Mouse (Mus musculus): ENCODE measurements around the gene Gm49384.
A peak's percentile ranks its signal among the peaks of the same experiment; 100 is the strongest.

Gene Gm49384

DNA sequence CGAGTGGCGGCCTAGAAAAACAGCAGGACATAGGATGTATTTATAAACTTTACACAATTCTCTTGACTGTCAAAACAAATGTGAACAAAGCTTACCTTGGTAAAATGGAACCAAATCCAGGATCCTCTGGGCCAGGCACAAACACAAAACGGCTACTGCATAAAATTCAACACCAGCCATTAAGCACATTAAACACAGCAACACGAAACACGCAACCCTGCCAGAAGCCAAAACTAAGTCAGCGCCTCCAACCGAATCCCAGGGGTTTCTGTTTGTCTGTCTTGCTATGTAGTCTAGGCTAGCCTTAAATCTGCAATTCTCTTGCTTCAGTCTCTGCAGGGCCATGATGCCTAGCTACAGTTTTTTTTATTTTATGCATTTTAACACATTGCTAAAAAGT is 3.9 kb upstream of the Gm49384 start:
- no peak for DNase-seq (ENCODE audit: low read depth, low spot score)

DNA sequence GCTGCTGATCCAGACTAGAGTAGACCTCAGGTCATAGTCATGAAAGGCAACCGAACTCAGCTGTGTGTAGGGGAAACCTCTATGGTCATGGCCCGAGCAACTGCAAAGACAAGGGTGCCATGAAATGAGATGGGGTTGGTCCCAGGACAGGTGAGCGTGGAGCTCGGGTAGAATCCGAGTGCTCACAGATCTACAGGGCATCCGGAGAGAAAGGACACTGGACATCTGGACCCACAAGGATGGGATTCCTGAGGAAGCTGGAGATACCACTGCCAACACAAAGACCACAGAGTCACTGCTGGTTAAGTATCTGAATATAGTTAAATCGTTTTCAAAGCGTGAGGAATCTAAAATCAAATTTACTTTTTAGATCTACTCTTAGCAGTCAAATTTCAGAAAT is 3.3 kb upstream of the Gm49384 start:
- DNase-seq (ENCODE audit: low read depth, low spot score) = no peak

DNA sequence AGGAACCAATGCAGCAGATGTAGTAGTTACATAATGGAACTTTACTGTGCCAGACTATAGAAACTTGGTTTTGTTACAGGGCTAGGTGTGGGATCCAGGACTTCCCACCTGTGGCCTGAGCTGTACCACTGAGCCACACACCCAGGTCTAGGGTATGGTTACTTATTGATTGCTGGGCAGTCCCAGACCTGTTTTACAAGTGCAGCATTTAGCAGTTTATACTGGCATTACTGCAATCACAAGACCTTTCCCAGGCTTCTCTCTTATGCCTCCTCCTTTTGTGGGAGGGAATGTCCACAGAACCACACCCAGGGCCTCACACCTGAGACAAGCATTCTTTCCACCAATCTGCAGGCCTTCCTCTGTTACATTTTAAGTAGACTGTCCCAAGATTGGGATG is 5.1 kb downstream of the Gm49384 start:
- no peak for DNase-seq (ENCODE audit: low read depth, low spot score)

DNA sequence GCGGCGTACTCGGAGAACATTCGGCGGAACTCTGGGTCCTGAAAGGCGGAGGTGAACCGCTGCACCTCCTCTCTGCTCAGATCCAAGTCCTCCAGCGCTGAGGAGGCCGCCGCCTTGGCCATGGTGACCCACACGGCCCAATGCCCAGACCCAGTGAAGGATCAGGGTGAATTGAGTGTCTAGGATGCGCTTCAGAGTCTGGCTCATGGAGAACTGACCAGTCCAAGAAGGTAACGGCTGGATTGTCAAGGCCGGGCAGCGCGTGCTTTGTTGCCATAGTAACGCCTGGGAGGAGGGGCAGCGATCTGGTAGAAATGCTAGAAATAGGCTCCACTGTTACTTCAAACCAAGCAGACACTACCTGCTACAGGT is 5.9 kb downstream of the Gm49384 start, which contains the start of gene Dnaaf2:
Gene Dnaaf2, minus strand, starts transcription at position 266 of the 372 bp plus-strand sequence.
- DNase-seq (ENCODE audit: low read depth, low spot score) = no peak

DNA sequence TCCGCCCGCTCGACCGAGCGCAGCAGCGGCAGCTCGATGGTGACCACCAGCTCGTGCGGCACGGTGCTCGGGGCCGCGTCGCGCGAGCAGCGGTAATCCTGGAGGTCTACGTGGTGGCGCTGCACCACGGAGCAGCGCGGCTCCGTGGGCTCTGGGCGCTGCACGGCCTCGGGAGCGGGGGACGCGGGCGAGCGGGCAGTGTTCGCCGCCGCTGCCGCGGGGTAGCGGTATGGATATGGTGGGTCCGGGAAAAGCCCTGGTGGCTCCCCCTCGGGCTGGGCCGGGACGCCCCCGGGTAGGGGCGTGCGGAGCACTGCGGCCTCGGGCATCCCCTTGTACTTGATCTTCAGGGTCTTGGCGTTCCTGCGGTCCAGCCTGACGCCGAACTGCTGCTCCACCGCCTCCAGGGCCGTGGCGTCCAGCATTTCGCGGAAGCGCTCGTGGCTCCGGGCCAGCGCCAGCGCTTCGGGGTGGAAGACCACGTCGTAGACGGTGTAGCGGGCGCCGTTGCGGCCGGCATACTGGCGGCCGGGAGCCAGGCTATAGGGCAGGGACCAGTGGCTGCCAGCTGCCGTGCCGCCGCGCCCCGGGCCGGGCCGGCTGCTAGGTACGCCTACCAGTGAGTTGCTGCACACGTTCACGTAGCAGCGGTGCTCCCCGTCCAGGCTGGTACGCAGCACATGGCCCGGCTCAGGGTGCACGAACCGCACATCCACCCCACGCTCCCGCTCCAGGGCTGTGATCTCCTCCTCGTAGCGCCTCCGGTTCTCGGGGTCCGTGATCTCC is 6.5 kb downstream of the Gm49384 start:
- DNase-seq (ENCODE audit: low read depth, low spot score) = peak; percentile 18

DNA sequence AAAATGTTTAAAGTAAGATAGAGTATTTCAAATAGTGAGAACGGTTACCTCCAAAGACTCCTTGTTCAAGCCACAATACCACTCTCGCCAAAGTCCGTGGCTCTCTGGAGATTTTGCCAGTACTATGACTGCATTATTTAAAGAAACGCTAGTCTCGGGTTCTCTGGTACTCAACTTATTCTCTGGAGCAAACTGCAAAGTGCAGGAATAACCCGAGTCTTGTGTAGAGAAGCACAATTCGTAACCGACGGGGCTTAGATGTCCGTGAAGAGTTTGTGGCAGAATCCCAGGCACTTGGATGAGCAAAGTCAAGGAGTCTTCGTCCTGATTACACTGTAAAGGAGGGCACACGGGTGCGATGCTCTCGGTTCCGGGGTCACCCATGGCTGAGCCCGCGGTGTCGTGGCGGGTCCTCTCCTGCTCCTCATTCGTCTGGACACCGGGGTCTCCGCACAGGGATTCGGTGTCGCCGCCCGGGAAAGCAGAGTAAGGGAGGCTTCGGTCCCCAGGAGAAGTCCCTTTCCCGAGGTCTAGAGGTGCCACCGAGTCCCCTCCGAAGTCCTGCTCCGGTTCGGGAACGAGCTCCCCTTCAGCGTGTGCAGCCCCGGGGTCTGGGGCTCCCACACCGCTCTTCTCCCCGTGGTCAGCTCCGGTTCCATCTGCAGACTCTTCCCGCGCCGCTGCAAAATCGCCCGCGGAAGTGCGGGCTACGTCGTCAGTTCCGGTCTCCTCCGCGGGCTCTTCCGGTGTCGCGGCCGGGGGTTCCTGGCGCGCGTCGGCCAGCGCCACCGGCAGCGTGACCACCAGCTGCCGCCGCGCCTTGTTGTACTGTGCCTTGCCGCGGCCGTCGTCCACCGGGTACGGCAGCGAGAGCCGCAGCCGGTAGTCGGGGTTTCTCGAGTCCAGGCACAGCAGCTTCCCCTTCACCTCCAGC is 7.4 kb downstream of the Gm49384 start, which contains the start of gene Gm49383:
Gene Gm49383, minus strand, starts transcription at position 661 of the 934 bp plus-strand sequence.
- peak; percentile 54 for DNase-seq (ENCODE audit: low read depth, low spot score)

DNA sequence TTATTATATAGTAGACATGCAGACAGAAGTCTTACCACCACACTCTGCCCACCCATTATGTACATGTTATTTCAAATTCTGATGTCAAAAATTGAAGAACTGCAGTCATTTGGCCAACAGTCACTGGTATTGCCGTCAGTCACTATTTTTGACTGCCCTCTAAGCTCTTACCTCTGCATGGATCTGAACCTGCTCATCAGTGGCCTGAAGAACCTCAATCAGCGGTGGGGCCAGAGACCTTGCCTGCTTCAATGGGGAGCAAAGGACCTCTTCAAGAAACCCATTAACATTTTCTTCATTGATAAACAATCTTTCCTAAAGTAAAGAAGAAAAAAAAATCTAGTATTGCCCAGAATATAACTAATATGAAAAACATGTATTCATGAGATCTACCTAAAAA is 11.4 kb downstream of the Gm49384 start:
- DNase-seq (ENCODE audit: low read depth, low spot score) = no peak

DNA sequence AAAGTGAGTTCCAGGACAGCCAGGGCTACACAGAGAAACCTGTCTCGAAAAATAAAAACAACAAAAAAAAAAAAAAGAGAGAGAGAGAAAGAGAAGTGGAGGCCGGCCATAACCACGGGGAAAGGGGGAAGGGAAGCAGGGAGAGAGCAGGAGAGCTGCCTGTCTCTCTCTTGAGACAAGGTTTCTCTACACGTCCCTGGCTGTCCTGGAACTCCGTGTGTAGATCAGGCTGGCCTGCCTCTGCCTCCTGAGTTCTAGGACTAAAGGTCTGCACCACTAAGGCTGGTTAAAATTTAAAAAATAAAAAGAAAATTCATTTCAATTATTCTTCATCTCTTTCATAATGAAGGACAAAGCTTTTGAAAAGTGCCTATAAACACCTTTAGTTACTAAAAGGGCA is 12.7 kb downstream of the Gm49384 start:
- DNase-seq (ENCODE audit: low read depth, low spot score) = no peak

DNA sequence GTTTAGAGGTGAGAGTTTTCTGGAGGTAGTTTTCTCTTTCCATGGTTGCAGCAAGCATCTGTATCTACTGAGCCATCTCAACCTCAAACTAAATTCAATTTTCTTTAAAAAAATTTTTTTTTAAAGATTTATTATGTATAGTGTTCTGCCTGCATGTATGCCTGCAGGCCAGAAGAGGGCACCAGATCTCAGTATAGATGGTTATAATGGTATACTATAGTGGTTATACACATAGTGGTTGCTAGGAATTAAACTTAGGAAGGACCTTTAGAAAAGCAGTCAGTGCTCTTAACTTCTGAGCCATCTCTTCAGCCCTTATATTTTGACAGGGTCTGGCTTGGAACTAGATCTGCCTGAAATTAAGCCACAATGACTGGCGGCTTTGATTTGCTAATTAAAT is 13.5 kb downstream of the Gm49384 start:
- no peak for DNase-seq (ENCODE audit: low read depth, low spot score)

DNA sequence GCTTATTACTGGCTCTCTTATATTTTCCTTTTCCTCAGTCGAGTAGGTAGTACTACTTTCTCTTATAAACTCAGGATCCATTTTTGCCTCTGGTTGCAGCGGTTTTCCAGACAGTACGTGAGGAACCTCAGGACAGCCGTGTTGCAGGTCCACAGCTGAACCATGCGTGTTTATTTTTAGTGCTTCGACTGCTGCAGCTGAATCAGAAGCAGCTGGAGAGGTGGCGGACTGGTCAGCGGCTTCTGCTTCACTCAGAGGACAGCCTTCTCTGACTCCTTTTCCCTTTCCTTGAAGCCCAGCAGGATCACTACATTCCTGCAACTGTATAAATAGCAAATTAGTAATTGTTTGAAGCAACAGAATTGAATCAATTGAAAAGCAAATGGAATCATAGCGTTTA is 14.0 kb downstream of the Gm49384 start:
- no peak for DNase-seq (ENCODE audit: low read depth, low spot score)

DNA sequence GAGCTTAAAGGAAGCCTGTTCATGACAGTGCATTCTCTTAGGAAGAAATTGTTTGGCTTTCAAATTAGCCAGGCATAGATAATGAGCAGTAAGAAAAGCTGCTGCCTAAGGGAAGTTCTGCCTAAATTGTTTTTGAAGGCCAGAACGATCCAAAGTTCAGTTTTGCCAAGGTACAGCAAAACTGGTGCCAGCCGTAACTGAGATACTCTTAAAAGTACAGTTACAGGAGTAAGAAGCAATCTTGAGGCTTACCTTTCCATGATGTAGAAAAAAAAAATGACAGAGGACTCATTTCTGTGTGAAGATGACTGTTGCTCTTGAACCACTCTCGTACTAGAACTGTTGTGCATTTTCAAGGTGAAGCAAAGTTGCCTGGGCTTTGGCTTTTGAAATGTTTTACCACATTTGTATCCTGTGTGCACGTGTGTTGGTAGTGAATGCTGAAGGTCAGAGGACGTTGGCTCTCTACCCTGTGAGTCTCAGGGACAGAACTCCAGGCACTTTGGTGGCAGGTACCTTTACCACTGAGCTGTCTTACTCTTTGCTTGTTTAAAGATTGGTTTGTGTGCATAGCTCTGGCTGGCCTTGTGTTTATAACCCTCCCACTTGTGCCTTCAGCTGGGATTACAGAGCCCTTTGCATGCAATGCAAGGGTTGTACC is 17.1 kb downstream of the Gm49384 start:
- no peak for DNase-seq (ENCODE audit: low read depth, low spot score)

DNA sequence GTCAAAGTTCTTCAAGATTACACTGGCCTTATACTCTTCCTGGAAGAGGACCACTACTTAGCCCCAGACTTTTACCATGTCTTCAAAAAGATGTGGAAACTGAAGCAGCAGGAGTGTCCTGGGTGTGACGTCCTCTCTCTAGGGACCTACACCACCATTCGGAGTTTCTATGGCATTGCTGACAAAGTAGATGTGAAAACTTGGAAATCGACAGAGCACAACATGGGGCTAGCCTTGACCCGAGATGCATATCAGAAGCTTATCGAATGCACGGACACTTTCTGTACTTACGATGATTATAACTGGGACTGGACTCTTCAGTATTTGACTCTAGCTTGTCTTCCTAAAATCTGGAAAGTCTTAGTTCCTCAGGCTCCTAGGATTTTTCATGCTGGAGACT is 18.7 kb downstream of the Gm49384 start:
- no peak for DNase-seq (ENCODE audit: low read depth, low spot score)

DNA sequence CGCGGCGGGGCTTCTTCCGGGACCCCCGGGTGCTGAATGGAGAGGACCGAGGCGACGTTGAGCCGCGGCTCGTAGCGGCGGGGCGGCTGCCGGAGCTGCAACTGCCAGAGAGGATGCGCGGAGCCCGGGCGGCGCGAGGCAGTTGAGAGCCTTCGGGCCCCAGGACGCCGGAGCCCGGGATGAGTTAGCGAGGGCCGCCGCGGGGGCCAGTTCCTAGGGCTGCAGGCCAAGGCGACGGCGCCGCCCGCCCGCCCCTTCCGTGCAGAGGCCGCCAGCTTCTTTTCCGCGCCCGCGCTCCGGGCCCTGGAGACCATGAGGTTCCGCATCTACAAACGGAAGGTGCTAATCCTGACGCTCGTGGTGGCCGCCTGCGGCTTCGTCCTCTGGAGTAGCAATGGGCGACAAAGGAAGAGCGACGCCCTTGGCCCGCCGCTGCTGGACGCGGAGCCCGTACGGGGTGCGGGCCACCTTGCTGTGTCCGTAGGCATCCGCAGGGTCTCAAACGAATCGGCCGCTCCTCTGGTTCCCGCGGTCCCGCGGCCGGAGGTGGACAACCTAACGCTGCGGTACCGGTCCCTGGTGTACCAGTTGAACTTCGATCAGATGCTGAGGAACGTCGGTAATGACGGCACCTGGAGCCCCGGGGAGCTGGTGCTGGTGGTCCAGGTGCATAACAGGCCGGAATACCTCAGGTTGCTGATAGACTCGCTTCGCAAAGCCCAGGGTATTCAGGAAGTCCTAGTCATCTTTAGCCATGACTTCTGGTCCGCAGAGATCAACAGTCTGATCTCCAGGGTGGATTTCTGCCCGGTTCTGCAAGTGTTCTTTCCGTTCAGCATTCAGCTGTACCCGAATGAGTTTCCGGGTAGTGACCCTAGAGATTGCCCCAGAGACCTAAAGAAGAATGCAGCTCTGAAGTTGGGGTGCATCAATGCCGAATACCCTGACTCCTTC is 19.4 kb downstream of the Gm49384 start:
- peak; percentile 25 for DNase-seq (ENCODE audit: low read depth, low spot score)

DNA sequence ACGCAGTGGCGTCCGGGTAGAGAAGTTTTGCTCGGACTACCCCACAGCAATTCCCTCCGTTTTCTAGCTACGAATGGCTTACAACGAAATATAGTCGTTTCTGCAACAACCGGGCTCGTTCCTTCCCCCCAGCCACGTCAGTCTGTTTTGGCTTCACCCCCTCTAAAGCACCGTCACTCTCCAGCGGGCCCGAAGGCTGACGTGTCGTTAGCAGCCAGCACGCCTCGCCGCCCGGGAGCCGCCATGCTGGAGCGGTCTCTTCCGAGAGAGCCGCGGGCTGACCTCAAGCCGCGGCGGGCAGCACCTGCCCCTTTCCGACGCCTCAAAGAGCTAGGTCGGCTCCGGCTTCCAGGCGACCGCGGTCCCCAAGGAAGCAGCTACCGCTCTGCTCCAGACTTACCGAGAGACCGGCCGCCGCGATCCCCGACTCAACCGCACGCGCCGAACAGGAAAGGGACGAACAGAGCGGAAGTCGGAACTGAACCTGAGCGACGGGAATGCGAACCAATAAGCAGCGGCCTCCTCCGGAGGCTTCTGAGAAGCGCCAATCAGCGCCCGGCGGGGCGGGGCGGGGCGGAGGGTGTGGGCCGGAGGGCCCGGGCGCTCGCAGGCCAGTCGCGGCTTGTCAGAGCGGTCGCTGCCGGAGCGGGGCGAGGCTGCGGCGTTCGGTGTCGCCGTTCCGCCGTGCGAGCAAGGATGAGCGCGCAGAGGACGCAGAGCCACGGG is 20.3 kb downstream of the Gm49384 start, which contains the start of the genes Rpl36al and Mgat2:
Gene Rpl36al, minus strand, starts transcription at position 501 of the 726 bp plus-strand sequence.
Gene Mgat2, plus strand, starts transcription at position 575 of the 726 bp plus-strand sequence.
- peak; percentile 97 for DNase-seq (ENCODE audit: low read depth, low spot score)

DNA sequence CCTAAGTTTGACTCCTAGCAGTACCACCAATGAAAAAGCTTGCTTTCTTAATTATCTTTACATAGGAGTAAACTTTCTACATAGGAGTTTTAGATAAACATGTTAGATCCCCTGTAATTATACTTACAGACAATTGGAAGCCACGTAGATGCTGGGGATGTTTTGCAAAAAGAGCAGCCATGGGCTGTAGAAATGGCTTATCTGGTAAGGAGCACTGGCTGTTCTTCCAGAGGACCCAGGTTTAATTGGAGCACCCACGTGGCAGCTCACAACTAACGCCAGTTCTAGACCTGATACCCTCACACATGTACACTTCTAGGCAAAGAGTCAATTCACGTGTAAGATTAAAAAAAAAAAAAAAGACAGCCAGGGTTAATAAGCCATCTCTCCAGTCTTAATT is 22.3 kb downstream of the Gm49384 start:
- no peak for DNase-seq (ENCODE audit: low read depth, low spot score)

DNA sequence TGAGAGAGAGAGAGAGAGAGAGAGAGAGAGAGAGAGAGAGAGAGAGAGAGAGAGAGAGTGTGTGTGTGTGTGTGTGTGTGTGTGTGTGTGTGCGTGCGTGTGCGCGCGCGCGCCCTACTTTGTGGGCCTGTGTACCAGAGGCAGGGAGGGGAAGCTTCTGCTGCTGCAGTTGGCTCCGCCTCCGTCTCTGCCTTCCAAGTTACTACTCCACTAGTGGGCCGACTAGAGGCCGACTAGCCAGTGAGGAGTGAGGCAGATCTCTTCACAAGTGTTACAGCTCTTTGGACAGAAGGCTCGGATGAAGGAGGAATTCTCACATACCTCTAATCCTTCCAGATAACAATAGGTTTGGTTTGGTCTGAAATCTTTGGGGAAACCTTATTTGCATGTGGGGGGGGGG is 24.7 kb downstream of the Gm49384 start:
- no peak for DNase-seq (ENCODE audit: low read depth, low spot score)

DNA sequence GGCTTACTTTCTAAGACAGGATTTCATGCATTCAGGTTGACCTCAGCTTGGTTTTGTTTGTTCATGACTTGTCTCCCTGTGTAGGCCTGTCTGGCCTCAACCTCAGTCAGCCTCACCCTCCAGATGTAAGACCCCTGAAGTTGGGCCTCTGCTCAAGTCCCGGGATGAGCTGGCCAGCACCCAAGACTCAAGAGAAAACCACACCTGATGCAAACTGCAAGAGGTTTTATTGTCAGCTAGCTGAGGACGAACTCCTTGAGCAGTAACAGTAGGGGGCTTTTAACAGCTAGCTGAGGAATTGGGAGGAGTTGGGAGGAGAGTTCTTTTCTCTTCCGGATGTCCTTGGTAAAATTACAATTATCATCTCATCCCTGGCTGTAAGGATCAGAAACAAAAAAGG is 26.5 kb downstream of the Gm49384 start:
- no peak for DNase-seq (ENCODE audit: low read depth, low spot score)

DNA sequence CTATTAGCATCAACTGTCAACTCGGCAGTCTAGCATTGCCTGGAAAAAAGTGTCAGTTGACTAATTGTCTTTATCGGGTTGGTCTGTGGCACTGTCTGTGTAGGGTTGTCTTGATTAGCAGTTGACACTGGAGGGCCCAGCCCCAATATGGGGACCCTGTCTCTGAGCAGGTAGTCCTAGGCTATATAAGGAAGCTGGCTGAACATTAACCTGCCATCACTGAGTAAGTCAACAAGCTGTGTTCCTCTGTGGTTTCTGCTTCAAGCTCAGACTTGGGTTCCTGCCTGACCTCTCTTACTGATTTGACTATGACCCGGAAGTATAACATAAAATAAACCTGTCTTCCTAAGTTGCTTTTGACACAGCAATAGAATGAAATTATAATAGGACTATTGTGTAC is 28.1 kb downstream of the Gm49384 start:
- no peak for DNase-seq (ENCODE audit: low read depth, low spot score)

DNA sequence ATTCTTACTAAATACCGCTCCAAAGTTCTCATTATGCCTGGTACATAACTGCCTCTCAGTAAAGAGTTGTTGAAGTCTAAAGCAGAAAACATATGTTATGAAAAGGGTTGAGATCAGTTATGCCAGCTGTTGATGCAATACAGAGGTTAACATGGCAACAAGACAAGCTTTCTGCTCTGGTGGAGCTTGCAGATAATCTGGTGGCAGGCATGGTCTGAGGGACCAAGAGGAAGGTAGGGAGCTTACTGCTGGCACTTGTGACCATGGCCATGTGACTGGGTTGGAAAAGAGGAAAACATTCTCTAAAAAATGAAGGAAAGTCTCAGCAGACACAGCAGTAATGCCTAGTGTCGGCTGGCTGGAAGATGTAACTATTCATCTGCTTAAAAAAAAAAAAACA is 32.8 kb downstream of the Gm49384 start:
- DNase-seq (ENCODE audit: low read depth, low spot score) = no peak

DNA sequence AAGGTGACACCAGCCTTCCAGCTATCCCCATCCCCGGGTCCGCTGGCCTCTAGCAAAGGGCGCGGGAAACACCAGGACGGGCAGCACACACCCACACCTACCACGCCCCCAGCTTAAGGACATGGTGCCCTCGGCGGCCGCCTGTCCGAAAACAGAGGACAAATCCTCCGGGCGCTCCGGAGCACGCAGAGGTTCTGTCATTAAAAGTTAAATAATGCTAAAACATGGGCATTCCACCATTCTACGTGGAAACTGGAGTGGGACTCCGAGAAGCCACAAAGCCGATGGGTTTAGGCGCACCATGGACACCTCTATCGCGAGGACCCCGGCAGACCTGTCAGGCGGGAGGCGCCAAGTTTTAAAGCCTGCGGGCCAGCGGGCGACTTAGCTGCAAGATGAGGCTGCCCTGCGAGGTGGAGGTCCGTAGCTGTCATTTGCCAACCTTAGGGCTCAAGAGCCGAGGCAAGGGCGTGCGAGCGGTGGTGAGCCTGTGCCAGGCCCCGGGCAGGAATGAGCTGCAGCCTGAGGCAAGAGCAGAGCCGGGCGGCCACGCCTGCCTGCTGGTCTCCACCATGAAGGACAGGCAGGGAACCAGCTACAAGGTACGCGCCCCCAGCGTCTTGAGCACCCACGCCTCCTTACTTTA is 35.5 kb downstream of the Gm49384 start, which contains the start of gene Lrr1:
Gene Lrr1, plus strand, starts transcription at position 354 of the 646 bp plus-strand sequence.
- DNase-seq (ENCODE audit: low read depth, low spot score) = peak; percentile 71
